Mouse (Mus musculus) erythroblast, embryonic 14.5 days (primary cell): ENCODE data around the gene Hcrtr1. TPM values are rescaled to one million over a fixed set of nuclear protein-coding genes. Genes with fewer than 3 reads are reported as not detected.

Source experiments
- H3K27me3 ChIP-seq: 2 replicates; pipeline ENCODE4 v1.6.1; 2012; ENCODE audit warnings: inconsistent platforms; ENCODE audit not compliant: control insufficient read depth
- H3K36me3 ChIP-seq: 2 replicates; pipeline ENCODE4 v1.6.1; 2012; ENCODE audit warnings: mild to moderate bottlenecking, inconsistent platforms; ENCODE audit not compliant: control insufficient read depth
- H3K4me1 ChIP-seq: 2 replicates; pipeline ENCODE4 v1.6.1; 2012; ENCODE audit warnings: inconsistent platforms; ENCODE audit not compliant: control insufficient read depth
- H3K4me3 ChIP-seq: replicated peaks from 2 replicates; pipeline ENCODE3; 2012; ENCODE audit warnings: moderate library complexity, mild to moderate bottlenecking, inconsistent platforms
- H3K9me3 ChIP-seq: 2 replicates; pipeline ENCODE4 v1.6.1; 2012; ENCODE audit warnings: low read length, inconsistent platforms, mixed read lengths; ENCODE audit not compliant: control insufficient read depth
- GATA1 ChIP-seq: IDR thresholded peaks from 2 replicates; pipeline ENCODE4 v1.6.1; 2012; ENCODE audit warnings: low read length, inconsistent platforms, mixed read lengths
- TAL1 ChIP-seq: IDR thresholded peaks from 3 replicates; pipeline ENCODE4 v1.6.1; 2012; ENCODE audit warnings: low read length, inconsistent platforms, mixed read lengths
- polyA plus RNA-seq: library from polyadenylated mRNA; stranded (reverse); fragments of >175 nt; gene quantifications from 2 replicates; pipeline ENCODE4 v1.2.3, GENCODE M21; 2012

The Hcrtr1 gene
- polyA plus RNA-seq: not detected in 2 replicates

DNA sequence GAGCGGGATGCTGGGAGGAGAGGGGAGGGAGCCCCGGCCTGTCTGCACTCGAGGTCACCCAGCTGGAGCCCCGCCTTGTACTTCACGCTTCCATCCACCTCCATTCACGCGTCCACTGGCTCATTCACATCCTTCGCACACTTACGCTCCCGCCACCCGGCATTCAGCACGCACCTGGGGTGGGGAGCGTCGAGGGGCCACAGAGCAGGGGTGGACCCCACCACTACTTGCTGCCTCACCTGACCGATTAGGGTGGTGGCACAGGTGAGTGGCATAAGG lies at the start of gene Hcrtr1:
Gene Hcrtr1 (minus strand): TSS at position 146 of the 279 bp plus-strand sequence.
- H3K4me3 ChIP-seq: no peak within 1 kb of the TSS
- H3K27me3 ChIP-seq: peaks cover 71% of the 10 kb centered on the region
- no peaks in the 10 kb centered on the region for H3K36me3 ChIP-seq
- H3K4me1 ChIP-seq: peaks cover 4% of the 10 kb centered on the region
- no peaks in the 10 kb centered on the region; the same call in 1 of the 2 replicates for H3K9me3 ChIP-seq
- TF ChIP-seq TAL1 (no peak), GATA1 (no peak)

DNA sequence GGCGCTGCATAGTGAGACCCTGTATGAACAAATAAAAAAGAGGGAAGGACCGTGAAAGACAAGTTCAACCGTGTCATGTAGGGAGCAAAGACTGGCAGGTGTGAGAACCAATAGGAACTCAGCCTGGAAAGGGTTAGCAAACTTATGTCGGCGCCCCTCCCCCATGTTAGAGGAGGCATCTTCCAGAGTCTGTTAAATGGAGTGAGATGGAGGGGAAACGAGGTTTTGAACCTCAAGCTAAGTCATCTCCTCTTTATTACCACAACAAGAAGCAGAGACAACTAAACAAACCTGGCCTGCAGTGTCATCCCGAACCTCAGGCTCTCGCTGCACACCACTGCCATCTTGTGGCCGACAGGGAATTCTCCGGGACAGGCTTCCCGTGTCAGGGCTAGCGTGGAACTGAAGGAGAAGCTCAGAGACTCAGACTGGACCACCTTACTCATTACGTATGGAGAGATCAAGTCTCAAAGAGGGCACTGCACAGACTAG lies 49.7 kb upstream of the Hcrtr1 start:
- no peak for TF ChIP-seq TAL1
- TF ChIP-seq GATA1: no peak
- Histone ChIP-seq H3K4me1 (peaks cover 5% of the 10 kb centered on the region), H3K4me3 (no peak overlapping the region), H3K36me3 (no peaks in the 10 kb centered on the region), H3K27me3 (peaks cover 20% of the 10 kb centered on the region), H3K9me3 (no peaks in the 10 kb centered on the region)

DNA sequence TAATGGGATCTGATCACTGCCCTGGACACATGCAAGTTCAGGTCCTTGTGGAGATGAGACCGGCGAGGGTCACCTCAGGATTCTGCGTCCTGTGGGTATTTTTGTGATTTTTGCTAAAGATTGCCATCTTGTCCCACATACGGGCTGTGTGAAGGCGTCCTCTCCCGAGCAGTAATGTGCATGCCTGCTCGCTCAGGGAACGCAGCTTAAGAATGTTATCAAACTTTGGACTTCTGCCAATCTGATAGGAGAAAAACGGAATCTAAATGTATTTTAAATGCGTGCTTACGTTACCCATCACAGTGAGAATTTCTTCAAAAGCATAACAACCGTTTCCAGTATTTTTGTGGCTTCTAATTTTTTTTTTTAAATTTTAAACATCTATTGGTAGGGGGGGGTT lies 47.7 kb upstream of the Hcrtr1 start:
- no peak for TF ChIP-seq TAL1
- no peak for TF ChIP-seq GATA1
- H3K9me3 ChIP-seq: no peaks in the 10 kb centered on the region
- H3K4me1 ChIP-seq: peaks cover 5% of the 10 kb centered on the region
- H3K4me3 ChIP-seq: no peak overlapping the region
- peaks cover 12% of the 10 kb centered on the region for H3K27me3 ChIP-seq
- no peaks in the 10 kb centered on the region for H3K36me3 ChIP-seq

DNA sequence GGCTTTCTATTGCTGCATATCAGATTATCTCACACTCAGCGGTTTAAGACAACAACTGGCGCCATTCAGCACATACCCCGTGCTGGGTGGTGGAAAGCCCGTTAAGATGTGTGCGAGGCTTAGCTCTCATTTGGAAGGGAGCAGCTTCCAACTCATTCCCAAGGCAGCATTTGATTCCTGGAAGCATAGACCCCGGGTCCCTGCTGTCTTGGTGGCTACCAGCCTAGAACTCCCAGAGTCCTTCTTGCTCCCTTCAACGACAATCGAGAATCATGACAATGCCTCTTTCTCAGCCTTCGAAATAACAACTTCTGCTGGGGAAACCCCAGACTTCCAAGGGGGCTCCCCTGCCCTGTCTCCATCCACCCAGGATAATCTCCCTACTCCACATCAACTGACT lies 47.3 kb upstream of the Hcrtr1 start:
- H3K27me3 ChIP-seq: peaks cover 11% of the 10 kb centered on the region
- no peaks in the 10 kb centered on the region for H3K36me3 ChIP-seq
- peaks cover 5% of the 10 kb centered on the region for H3K4me1 ChIP-seq
- H3K4me3 ChIP-seq: no peak overlapping the region
- TF ChIP-seq TAL1: no peak
- no peak for TF ChIP-seq GATA1
- H3K9me3 ChIP-seq: no peaks in the 10 kb centered on the region

DNA sequence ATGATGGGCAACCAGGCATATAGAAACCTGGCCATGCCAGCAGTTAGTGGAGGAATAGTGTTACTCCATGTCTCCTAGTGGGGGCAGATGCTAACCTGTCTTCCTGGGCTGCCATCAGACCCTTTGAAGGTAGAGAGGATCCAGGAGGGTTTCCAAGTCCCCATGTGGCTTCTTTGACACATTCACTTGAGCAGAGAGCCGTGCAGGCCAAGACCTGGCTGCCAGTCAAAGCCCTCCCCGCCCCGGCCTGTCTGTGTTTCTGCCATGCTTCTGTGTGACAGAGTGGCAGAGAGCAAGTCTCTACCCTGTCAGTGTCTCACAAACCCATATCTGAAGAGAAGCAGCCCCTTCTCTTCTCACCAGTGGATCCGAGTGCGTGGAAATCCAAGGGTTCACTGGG lies 44.7 kb upstream of the Hcrtr1 start:
- no peak for TF ChIP-seq GATA1
- TF ChIP-seq TAL1: no peak
- Histone ChIP-seq H3K36me3 (no peaks in the 10 kb centered on the region), H3K27me3 (peaks cover 3% of the 10 kb centered on the region), H3K4me1 (peaks cover 4% of the 10 kb centered on the region), H3K4me3 (no peak overlapping the region), H3K9me3 (no peaks in the 10 kb centered on the region)

DNA sequence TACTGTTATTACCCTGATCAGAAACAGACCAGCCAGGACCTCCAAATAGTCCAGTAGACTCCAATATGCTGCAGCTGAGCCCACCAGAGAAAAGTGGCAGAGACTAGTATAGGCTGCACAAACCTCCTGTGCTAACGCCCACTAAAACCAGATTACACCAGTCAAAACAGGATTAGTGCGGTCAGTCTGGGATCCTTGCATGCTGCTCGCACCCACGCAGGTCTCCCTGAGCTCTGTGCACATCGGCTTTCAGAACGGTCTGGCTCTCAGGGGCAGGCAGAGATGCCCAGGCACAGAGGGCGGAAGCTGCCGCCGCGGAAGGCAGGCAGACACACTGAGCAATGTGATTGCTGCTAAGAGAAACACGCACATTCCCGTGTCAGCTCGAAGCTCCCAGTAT lies 43.9 kb upstream of the Hcrtr1 start:
- Histone ChIP-seq H3K27me3 (peaks cover 5% of the 10 kb centered on the region), H3K9me3 (no peaks in the 10 kb centered on the region), H3K4me1 (no peaks in the 10 kb centered on the region), H3K4me3 (no peak overlapping the region), H3K36me3 (no peaks in the 10 kb centered on the region)
- TF ChIP-seq GATA1 (no peak), TAL1 (no peak)

DNA sequence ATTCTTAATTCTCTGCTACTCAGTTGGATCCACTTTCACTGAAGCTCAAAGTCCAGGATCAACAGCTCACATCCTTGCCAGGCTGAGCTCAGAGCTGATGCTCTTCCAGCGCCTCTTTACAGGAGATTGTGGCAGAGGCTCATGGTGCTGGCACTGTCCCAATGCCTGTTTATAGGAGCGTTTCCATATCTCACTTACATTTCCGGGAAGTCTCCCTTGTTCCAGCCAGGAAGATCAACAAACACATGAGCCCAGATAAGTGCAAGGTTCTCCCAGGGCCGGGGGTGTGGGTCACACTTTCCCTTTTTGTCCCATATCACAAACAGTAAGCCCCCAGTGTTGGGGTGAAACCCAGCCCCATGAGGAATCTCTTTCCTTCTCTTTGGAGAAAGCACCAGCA lies 42.7 kb upstream of the Hcrtr1 start:
- H3K4me3 ChIP-seq: no peak overlapping the region
- H3K9me3 ChIP-seq: no peaks in the 10 kb centered on the region
- H3K36me3 ChIP-seq: no peaks in the 10 kb centered on the region
- no peaks in the 10 kb centered on the region; the same call in 1 of the 2 replicates for H3K4me1 ChIP-seq
- no peak for TF ChIP-seq GATA1
- no peak for TF ChIP-seq TAL1
- H3K27me3 ChIP-seq: peaks cover 15% of the 10 kb centered on the region

DNA sequence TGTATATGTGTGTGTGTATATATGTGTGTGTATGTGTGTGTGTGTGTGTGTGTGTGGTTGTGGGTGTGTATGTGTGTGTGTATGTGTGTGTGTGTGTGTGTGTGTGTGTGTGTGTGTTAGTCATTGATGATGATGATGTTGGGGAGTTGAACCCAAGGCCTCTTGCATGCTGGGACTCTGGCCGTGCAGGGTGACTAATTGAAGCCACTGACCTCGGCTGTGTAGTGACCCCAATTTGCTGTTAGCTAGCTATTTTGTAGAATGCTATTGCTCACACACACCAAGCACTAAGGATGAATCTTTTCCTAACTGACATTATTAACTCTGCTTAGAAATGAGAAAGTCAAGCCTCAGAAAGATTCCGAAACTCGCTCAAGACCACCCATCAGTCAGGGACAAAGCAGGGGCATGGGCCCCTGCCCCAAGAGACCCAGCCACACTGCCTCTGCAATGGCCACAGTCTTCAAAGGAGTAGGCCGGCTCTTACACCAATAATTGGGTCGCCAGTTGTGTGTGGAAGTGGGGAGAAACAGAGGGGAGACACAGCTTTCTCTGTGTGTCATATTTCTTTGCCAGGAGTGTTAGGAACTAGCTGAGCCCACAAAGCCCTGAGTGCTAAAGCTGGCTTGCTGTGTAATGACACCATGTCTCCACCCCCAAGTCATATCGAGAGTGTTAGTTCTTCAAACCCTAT lies 41.9 kb upstream of the Hcrtr1 start:
- Histone ChIP-seq H3K9me3 (no peaks in the 10 kb centered on the region), H3K4me1 (peaks cover 5% of the 10 kb centered on the region), H3K36me3 (no peaks in the 10 kb centered on the region), H3K27me3 (peaks cover 23% of the 10 kb centered on the region), H3K4me3 (no peak overlapping the region)
- TF ChIP-seq GATA1 (no peak), TAL1 (no peak)

DNA sequence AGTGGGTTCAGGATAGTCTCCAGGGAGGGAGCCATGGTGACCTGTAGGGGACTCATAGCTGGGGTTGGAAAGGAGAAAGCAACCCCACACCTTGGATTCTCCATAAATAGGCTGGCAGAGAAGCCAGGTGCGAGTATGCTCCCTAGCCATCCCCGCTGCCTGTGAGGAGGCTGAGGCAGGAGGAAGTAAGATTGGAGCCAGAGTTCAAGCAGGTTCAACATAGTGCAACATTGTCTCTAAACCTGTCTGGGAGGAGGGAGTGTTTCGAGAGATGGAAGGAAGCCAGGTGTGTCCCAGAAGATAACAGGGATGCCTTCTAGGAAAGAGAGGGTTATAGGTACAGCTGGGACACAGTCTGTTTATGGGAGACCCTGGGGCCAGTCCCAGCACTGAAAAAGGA lies 40.7 kb upstream of the Hcrtr1 start:
- Histone ChIP-seq H3K36me3 (no peaks in the 10 kb centered on the region), H3K4me3 (no peak overlapping the region), H3K4me1 (peaks cover 16% of the 10 kb centered on the region), H3K9me3 (no peaks in the 10 kb centered on the region), H3K27me3 (peaks cover 34% of the 10 kb centered on the region)
- TF ChIP-seq GATA1 (no peak), TAL1 (no peak)

DNA sequence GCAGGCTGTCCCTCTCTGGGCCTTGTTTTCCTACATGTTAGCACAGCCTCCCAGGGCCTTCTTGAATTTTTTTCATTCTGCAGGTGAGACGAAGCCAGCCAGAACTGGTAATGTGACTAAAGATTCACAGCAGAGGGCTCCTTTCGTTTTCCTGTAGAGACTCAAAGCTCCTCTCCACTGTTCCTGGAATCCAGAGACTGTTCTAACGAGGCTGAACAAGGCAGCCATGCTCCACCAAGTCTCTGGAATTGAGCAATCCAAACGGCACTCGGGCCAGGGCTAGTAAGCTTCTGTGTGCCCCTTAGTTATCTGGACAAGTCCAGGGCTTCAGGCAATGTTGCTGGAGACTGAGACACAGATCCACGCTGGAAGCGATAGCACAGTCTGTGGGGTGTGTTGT lies 38.4 kb upstream of the Hcrtr1 start:
- TF ChIP-seq TAL1 (no peak), GATA1 (no peak)
- H3K27me3 ChIP-seq: peaks cover 51% of the 10 kb centered on the region
- no peak overlapping the region for H3K4me3 ChIP-seq
- H3K4me1 ChIP-seq: peaks cover 40% of the 10 kb centered on the region
- no peaks in the 10 kb centered on the region for H3K9me3 ChIP-seq
- H3K36me3 ChIP-seq: peaks cover 14% of the 10 kb centered on the region
